Mouse (Mus musculus): ENCODE measurements around the gene Rbm20. TPM values are rescaled to one million over a fixed set of nuclear protein-coding genes. Genes with fewer than 3 reads are reported as not detected.

Gene Rbm20
- polyA plus RNA-seq, 2 experiments: 0.04 to 0.18 TPM

DNA sequence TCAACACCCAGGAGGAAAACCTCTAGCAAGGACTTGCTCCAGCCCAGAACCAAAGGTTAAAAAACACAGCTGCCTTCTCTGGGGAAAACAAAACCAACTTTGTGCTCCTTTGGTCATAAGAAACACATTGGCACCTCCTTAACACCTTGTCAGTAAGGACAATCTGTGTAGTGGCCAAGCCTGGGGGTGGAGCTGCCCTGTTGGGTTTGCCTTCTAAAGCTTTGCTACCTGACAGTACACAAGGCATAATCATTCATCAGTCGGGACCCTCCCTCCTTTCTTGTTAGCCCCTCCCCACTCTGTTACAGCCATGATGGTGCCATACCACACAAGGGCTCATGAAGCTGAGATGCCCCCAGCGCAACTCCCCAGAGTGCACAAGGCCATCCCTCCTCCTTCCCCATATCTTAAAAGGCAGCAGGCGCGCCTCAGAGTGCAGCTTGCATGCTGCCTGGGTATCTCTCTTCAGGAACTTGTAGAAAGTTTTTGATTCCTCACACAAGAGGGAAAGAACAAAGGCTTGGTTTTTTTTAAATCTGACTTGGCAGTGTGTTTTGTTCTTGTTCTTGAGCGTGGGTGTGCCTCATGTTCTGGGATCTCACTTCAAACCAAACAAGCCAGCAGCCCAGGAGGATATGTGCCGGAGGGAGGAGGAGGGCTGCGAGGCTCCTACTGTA lies 132.2 kb downstream of the Rbm20 start:
- 19% methylated on average over 7 of the region's 7 CpGs for WGBS (ENCODE audit: insufficient replicate concordance)
- no peaks in the 10 kb centered on the region for H3K36me3 ChIP-seq (replicated peaks; ENCODE audit: control insufficient read depth, insufficient read depth, low read depth)
- H3K4me3 ChIP-seq (ENCODE audit: insufficient read depth in 1 of 2, low read depth in 2 of 2, low read length in 2 of 2): no peak overlapping the region
- H3K9me3 ChIP-seq (ENCODE audit: control insufficient read depth, low read length): no peaks in the 10 kb centered on the region
- H3K27me3 ChIP-seq (ENCODE audit: control insufficient read depth, insufficient read depth, low read length): no peaks in the 10 kb centered on the region
- H3K4me1 ChIP-seq (replicated peaks; ENCODE audit: control insufficient read depth in 2 of 2, insufficient read depth in 2 of 2, low read length in 1 of 2): peaks cover 25 to 35% of the 10 kb centered on the region in 2 experiments
- ATAC-seq (ENCODE audit: insufficient read depth): peak; percentile 79
- H3K9ac ChIP-seq (replicated peaks): no peak overlapping the region
- peak overlapping the region; percentile 12 for H3K27ac ChIP-seq
- DNase-seq (ENCODE audit: low read depth in 3 of 3, low spot score in 3 of 3): no peak
- peak; percentile 56; the same call in 1 of the 2 replicates for TF ChIP-seq EP300 (IDR thresholded peaks at IDR 0.05; ENCODE audit: low read depth)
- TF ChIP-seq CTCF (IDR thresholded peaks at IDR 0.05; ENCODE audit: low read depth): no peak
- peak overlapping the region; percentile 53 for H3K4me2 ChIP-seq (ENCODE audit: low read depth)

DNA sequence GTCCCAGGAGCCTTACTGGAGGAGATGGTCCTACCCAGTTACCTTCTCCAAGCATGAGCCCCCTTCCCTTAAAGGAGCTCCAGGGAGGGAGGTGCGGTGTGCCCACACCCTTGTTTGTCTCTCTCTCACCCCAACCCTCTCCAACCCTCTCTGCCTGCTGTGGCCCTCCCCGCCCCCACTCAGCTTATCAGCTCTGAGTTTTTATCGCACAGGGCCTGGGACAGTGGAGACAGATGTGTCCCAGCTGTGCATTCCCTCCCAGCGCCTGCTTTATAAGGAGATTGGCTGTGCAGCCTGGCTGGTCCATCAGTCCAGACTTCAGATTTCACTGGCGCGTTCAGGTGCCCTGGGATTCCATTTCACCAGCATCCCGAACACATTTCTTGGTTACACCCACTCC lies 132.9 kb downstream of the Rbm20 start:
- H3K4me2 ChIP-seq (ENCODE audit: low read depth): peak overlapping the region; percentile 53
- peak; percentile 87 for ATAC-seq (ENCODE audit: insufficient read depth)
- DNase-seq (ENCODE audit: low read depth in 3 of 3, low spot score in 3 of 3): peak in 2 of 3 experiments; percentile 57 to 62
- no peak overlapping the region for H3K9ac ChIP-seq (replicated peaks)
- H3K27ac ChIP-seq: peak overlapping the region; percentile 11
- WGBS (ENCODE audit: insufficient replicate concordance): 17% methylated on average over 7 of the region's 7 CpGs
- no peaks in the 10 kb centered on the region for H3K27me3 ChIP-seq (ENCODE audit: control insufficient read depth, insufficient read depth, low read length)
- H3K9me3 ChIP-seq (ENCODE audit: control insufficient read depth, low read length): no peaks in the 10 kb centered on the region
- H3K36me3 ChIP-seq (replicated peaks; ENCODE audit: control insufficient read depth, insufficient read depth, low read depth): no peaks in the 10 kb centered on the region
- H3K4me1 ChIP-seq (replicated peaks; ENCODE audit: control insufficient read depth in 2 of 2, insufficient read depth in 2 of 2, low read length in 1 of 2): peaks cover 25 to 34% of the 10 kb centered on the region in 2 experiments
- no peak overlapping the region for H3K4me3 ChIP-seq (ENCODE audit: insufficient read depth in 1 of 2, low read depth in 2 of 2, low read length in 2 of 2)
- TF ChIP-seq EP300 (IDR thresholded peaks at IDR 0.05; ENCODE audit: low read depth) (peak; percentile 82), CTCF (IDR thresholded peaks at IDR 0.05; ENCODE audit: low read depth) (no peak)

DNA sequence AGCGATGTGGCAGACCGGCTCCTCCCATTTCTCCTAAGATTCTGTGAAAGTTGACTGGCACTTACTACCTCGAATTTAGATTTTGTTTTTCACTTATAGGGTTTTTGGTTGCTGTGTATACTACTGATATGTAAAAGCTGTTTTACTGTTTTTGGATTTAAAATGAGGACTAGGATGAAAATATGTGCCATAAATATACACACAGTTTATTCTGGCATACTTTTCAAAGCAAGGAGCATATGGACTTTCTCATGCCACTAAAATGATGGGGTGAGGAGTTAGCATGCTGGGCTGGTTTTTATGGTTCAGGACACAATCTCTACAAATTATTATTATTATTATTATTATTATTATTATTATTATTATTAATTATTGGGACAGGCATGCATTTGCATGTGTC lies 133.5 kb downstream of the Rbm20 start:
- no peak overlapping the region for H3K9ac ChIP-seq (replicated peaks)
- no peak overlapping the region; the same call in 1 of the 2 replicates for H3K27ac ChIP-seq
- no peak overlapping the region for H3K4me3 ChIP-seq (ENCODE audit: insufficient read depth in 1 of 2, low read depth in 2 of 2, low read length in 2 of 2)
- H3K36me3 ChIP-seq (replicated peaks; ENCODE audit: control insufficient read depth, insufficient read depth, low read depth): no peaks in the 10 kb centered on the region
- TF ChIP-seq EP300 (IDR thresholded peaks at IDR 0.05; ENCODE audit: low read depth): no peak
- no peak for TF ChIP-seq CTCF (IDR thresholded peaks at IDR 0.05; ENCODE audit: low read depth)
- DNase-seq (ENCODE audit: low read depth in 3 of 3, low spot score in 3 of 3) (no peak), ATAC-seq (ENCODE audit: insufficient read depth) (no peak)
- no peaks in the 10 kb centered on the region for H3K9me3 ChIP-seq (ENCODE audit: control insufficient read depth, low read length)
- peaks cover 25 to 34% of the 10 kb centered on the region in 2 experiments for H3K4me1 ChIP-seq (replicated peaks; ENCODE audit: control insufficient read depth in 2 of 2, insufficient read depth in 2 of 2, low read length in 1 of 2)
- WGBS (ENCODE audit: insufficient replicate concordance): 43% methylated on average over 3 of the region's 3 CpGs
- peak overlapping the region; percentile 53 for H3K4me2 ChIP-seq (ENCODE audit: low read depth)
- no peaks in the 10 kb centered on the region for H3K27me3 ChIP-seq (ENCODE audit: control insufficient read depth, insufficient read depth, low read length)

DNA sequence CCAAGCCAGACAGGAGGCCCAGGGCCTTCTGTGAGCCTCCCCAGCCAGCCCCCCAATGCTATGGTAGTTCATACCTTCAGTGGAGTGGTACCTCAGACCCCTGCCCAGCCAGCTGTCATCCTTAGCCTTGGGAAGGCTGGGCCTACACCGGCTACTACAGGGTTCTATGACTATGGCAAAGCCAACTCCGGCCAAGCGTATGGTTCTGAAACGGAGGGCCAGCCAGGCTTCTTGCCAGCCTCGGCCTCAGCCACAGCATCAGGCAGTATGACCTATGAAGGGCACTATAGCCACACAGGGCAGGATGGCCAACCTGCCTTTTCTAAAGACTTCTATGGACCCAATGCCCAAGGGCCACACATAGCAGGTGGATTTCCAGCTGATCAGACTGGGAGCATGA lies 136.5 kb downstream of the Rbm20 start:
- no peak overlapping the region for H3K9ac ChIP-seq (replicated peaks)
- peaks cover 24 to 35% of the 10 kb centered on the region in 2 experiments for H3K4me1 ChIP-seq (replicated peaks; ENCODE audit: control insufficient read depth in 2 of 2, insufficient read depth in 2 of 2, low read length in 1 of 2)
- WGBS (ENCODE audit: insufficient replicate concordance): 84% methylated on average over 5 of the region's 5 CpGs
- TF ChIP-seq CTCF (IDR thresholded peaks at IDR 0.05; ENCODE audit: low read depth): no peak
- no peak for TF ChIP-seq EP300 (IDR thresholded peaks at IDR 0.05; ENCODE audit: low read depth)
- DNase-seq (ENCODE audit: low read depth in 3 of 3, low spot score in 3 of 3) (no peak), ATAC-seq (ENCODE audit: insufficient read depth) (no peak)
- H3K27ac ChIP-seq: no peak overlapping the region
- H3K9me3 ChIP-seq (ENCODE audit: control insufficient read depth, low read length): no peaks in the 10 kb centered on the region
- no peaks in the 10 kb centered on the region for H3K36me3 ChIP-seq (replicated peaks; ENCODE audit: control insufficient read depth, insufficient read depth, low read depth)
- H3K4me3 ChIP-seq (ENCODE audit: insufficient read depth in 1 of 2, low read depth in 2 of 2, low read length in 2 of 2): no peak overlapping the region
- no peaks in the 10 kb centered on the region for H3K27me3 ChIP-seq (ENCODE audit: control insufficient read depth, insufficient read depth, low read length)
- no peak overlapping the region for H3K4me2 ChIP-seq (ENCODE audit: low read depth)

GRCm38 (mm10) chr19:53815714-53816113 lies 138.6 kb downstream of the Rbm20 start:
- H3K27ac ChIP-seq: no peak overlapping the region
- no peaks in the 10 kb centered on the region for H3K36me3 ChIP-seq (replicated peaks; ENCODE audit: control insufficient read depth, insufficient read depth, low read depth)
- H3K4me3 ChIP-seq (ENCODE audit: insufficient read depth in 1 of 2, low read depth in 2 of 2, low read length in 2 of 2): no peak overlapping the region
- 78% methylated on average over 4 of the region's 4 CpGs for WGBS (ENCODE audit: insufficient replicate concordance)
- no peak for TF ChIP-seq EP300 (IDR thresholded peaks at IDR 0.05; ENCODE audit: low read depth)
- TF ChIP-seq CTCF (IDR thresholded peaks at IDR 0.05; ENCODE audit: low read depth): no peak
- no peak for ATAC-seq (ENCODE audit: insufficient read depth)
- DNase-seq (ENCODE audit: low read depth in 3 of 3, low spot score in 3 of 3): no peak
- H3K9ac ChIP-seq (replicated peaks): no peak overlapping the region
- H3K4me2 ChIP-seq (ENCODE audit: low read depth): no peak overlapping the region
- H3K27me3 ChIP-seq (ENCODE audit: control insufficient read depth, insufficient read depth, low read length): no peaks in the 10 kb centered on the region
- no peaks in the 10 kb centered on the region for H3K9me3 ChIP-seq (ENCODE audit: control insufficient read depth, low read length)
- H3K4me1 ChIP-seq (replicated peaks; ENCODE audit: control insufficient read depth in 2 of 2, insufficient read depth in 2 of 2, low read length in 1 of 2): peaks cover 23 to 37% of the 10 kb centered on the region in 2 experiments
